Mouse (Mus musculus): ENCODE data around the gene Fam151a.

DNA sequence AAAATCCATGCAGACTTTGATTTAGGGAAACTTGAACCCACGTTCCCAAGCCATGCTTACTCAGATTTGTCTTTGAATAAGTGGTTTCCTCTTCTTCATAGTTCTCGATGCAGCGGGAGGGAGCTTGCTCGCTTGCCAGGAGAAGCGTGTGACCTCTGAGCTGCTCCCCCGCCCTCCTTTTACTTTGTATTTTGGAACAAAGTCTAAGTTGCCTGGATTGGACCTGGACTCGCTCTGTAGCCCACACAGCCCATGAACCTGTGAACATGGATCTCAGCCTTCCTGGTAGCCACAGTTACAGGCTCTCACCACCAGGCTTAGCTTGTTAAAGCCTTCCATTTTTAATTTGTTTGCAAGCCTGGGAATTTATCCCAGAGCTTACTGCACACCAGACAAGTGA, 2.9 kb upstream of the Fam151a start, which contains the start of gene Mroh7:
- no peak for TF ChIP-seq CTCF (IDR thresholded peaks at IDR 0.05; ENCODE audit: low read depth, low read length)
- TF ChIP-seq POLR2A (IDR thresholded peaks at IDR 0.05; ENCODE audit: insufficient read depth, low read length): no peak
